Mouse (Mus musculus) G1E (cell line): ENCODE data around the gene Fam209.

ENCODE experiments used
- CTCF ChIP-seq: IDR thresholded peaks from 2 replicates; pipeline ENCODE4 v1.5.1; 2012; ENCODE audit warnings: low read depth, low read length, inconsistent platforms, mixed read lengths
- GATA1 ChIP-seq: IDR thresholded peaks from 2 replicates; pipeline ENCODE4 v1.6.1; 2012; ENCODE audit warnings: borderline replicate concordance, low read length, inconsistent platforms, mixed read lengths
- GATA2 ChIP-seq: IDR thresholded peaks from 2 replicates; pipeline ENCODE4 v1.6.1; 2012; ENCODE audit warnings: low read depth, low read length, inconsistent platforms, borderline replicate concordance
- POLR2AphosphoS5 ChIP-seq: IDR thresholded peaks from 2 replicates; pipeline ENCODE4 v1.6.1; 2012; ENCODE audit warnings: low read depth, low read length, inconsistent platforms; ENCODE audit not compliant: insufficient replicate concordance
- TAL1 ChIP-seq: conservative IDR thresholded peaks from 2 replicates; pipeline ENCODE4 v1.6.1; 2012; ENCODE audit warnings: low read depth, low read length, inconsistent platforms, mixed read lengths

DNA sequence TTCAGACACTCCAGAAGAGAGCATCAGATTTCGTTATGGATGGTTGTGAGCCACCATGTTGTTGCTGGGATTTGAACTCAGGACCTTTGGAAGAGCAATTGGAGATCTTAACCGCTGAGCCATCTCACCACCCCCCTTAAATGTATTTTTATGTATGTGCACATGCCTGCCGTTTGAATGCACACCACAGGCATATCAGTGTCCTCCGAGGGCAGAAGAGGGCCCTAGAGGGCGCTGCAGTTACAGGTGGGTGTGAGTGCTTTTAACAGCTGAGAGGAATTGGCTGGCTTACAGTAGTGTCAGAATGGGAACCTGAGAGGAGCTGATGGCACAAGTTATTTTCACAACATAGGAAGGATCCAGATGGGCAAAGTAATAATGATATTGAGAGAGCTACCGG, 2.6 kb downstream of the Fam209 start:
- no peak for TF ChIP-seq TAL1
- no peak for TF ChIP-seq GATA1
- TF ChIP-seq CTCF = 0 out of 2 replicates have a peak, but pooled peaks have one; percentile 9
- no peak for TF ChIP-seq POLR2AphosphoS5
- TF ChIP-seq GATA2 = no peak
